Mouse (Mus musculus) midbrain, embryonic 16.5 days (tissue): ENCODE measurements around the gene Ttc7b. TPM values are rescaled to one million over a fixed set of nuclear protein-coding genes. Genes with fewer than 3 reads are reported as not detected.

Experiments used
- ATAC-seq: fragments of 200-750 bp; cut with Nextera tagmentation; 2 replicates; pipeline ENCODE4 v1.8.0; 2017; ENCODE audit warnings: moderate TSS enrichment
- H3K27ac ChIP-seq: fragments of 300-500 bp; sonication (generic); 2 replicates; pipeline ENCODE4 v1.5.1; 2014; ENCODE audit warnings: mild to moderate bottlenecking, low read length, mixed read lengths
- H3K27me3 ChIP-seq: fragments of 300-500 bp; sonication (generic); 2 replicates; pipeline ENCODE4 v1.6.1; 2014; ENCODE audit warnings: low read depth, low read length, mixed read lengths; ENCODE audit not compliant: control insufficient read depth, insufficient read depth
- H3K36me3 ChIP-seq: fragments of 300-500 bp; sonication (generic); 2 replicates; pipeline ENCODE4 v1.6.1; 2014; ENCODE audit warnings: mild to moderate bottlenecking, low read length, moderate library complexity, mixed read lengths; ENCODE audit not compliant: control insufficient read depth, insufficient read depth
- H3K4me1 ChIP-seq: fragments of 300-500 bp; sonication (generic); 2 replicates; pipeline ENCODE4 v1.6.1; 2014; ENCODE audit warnings: mild to moderate bottlenecking, low read length, mixed read lengths; ENCODE audit not compliant: control insufficient read depth, insufficient read depth
- H3K4me2 ChIP-seq: fragments of 300-500 bp; sonication (generic); 2 replicates; pipeline ENCODE4 v1.6.1; 2014; ENCODE audit warnings: mild to moderate bottlenecking, low read length, mixed read lengths
- H3K4me3 ChIP-seq: fragments of 300-500 bp; sonication (generic); 2 replicates; pipeline ENCODE4 v1.5.1; 2014; ENCODE audit warnings: low read depth, mild to moderate bottlenecking, low read length, moderate library complexity, mixed read lengths
- H3K9ac ChIP-seq: fragments of 300-500 bp; sonication (generic); 2 replicates; pipeline ENCODE4 v1.6.1; 2014; ENCODE audit warnings: low read depth, low read length, mixed read lengths
- H3K9me3 ChIP-seq: fragments of 300-500 bp; sonication (generic); replicated peaks from 2 replicates; pipeline ENCODE4 v1.6.1; 2014; ENCODE audit warnings: mild to moderate bottlenecking, low read length, mixed read lengths; ENCODE audit not compliant: control insufficient read depth, poor library complexity, severe bottlenecking
- WGBS: fragments of 180-500 bp; shearing (Covaris S2); extraction: QIAGEN DNeasy Blood & Tissue Kit; methylation state at CpG from one replicate; pipeline ENCODE4 v1.1.7; 2014; 5-methylcytosine and 5-hydroxymethylcytosine counted together
- polyA plus RNA-seq: library from polyadenylated mRNA; unstranded; fragments of >200 nt; fragmentation: Nextera tagmentation; extraction: Ambion mirVana; gene quantifications from 2 replicates; pipeline ENCODE4 v1.2.1, GENCODE M21; 2015

Gene Ttc7b
- polyA plus RNA-seq, 1 experiment from 2014 or later = 7.2 TPM

GRCm38 (mm10) chr12:100529651-100530050, 9.0 kb upstream of the Ttc7b start:
- Histone ChIP-seq H3K4me3 (no peak overlapping the region), H3K27me3 (no peaks in the 10 kb centered on the region), H3K9ac (no peak overlapping the region), H3K4me1 (peaks cover 8% of the 10 kb centered on the region; the same call in 1 of the 2 replicates), H3K9me3 (no peaks in the 10 kb centered on the region), H3K27ac (no peak overlapping the region), H3K4me2 (no peak overlapping the region), H3K36me3 (no peaks in the 10 kb centered on the region)
- ATAC-seq = no peak
- 88% methylated on average over 5 of the region's 5 CpGs for WGBS

GRCm38 (mm10) chr12:100529172-100529571, 8.5 kb upstream of the Ttc7b start:
- H3K36me3 ChIP-seq = no peaks in the 10 kb centered on the region

GRCm38 (mm10) chr12:100528246-100528645, 7.6 kb upstream of the Ttc7b start:
- Histone ChIP-seq H3K9ac (no peak overlapping the region), H3K9me3 (no peaks in the 10 kb centered on the region), H3K4me3 (no peak overlapping the region), H3K27me3 (no peaks in the 10 kb centered on the region), H3K4me2 (peak overlapping the region; percentile 65), H3K36me3 (no peaks in the 10 kb centered on the region), H3K27ac (no peak overlapping the region), H3K4me1 (peaks cover 8% of the 10 kb centered on the region; the same call in 1 of the 2 replicates)
- peak; percentile 30; the same call in 1 of the 2 replicates for ATAC-seq
- 73% methylated on average over 3 of the region's 3 CpGs for WGBS

More at GRCm38 (mm10) chr12:100529172-100529571, 8.5 kb upstream of the Ttc7b start:
- H3K4me1 ChIP-seq = peaks cover 8% of the 10 kb centered on the region; the same call in 1 of the 2 replicates
- no peak overlapping the region for H3K4me2 ChIP-seq
- H3K27ac ChIP-seq = no peak overlapping the region
- 29% methylated on average over 8 of the region's 8 CpGs for WGBS
- no peak overlapping the region for H3K4me3 ChIP-seq
- no peaks in the 10 kb centered on the region for H3K27me3 ChIP-seq
- no peaks in the 10 kb centered on the region for H3K9me3 ChIP-seq
- no peak overlapping the region for H3K9ac ChIP-seq
- ATAC-seq = no peak

GRCm38 (mm10) chr12:100527753-100528152, 7.1 kb upstream of the Ttc7b start:
- Histone ChIP-seq H3K27ac (0 out of 2 replicates have a peak overlapping the region, but pooled peaks have one; percentile 43), H3K27me3 (no peaks in the 10 kb centered on the region), H3K4me2 (peak overlapping the region; percentile 65), H3K9me3 (no peaks in the 10 kb centered on the region), H3K36me3 (no peaks in the 10 kb centered on the region), H3K4me3 (peak overlapping the region; percentile 29), H3K4me1 (peaks cover 8% of the 10 kb centered on the region; the same call in 1 of the 2 replicates), H3K9ac (no peak overlapping the region)
- 10% methylated on average over 9 of the region's 9 CpGs for WGBS
- peak; percentile 99 for ATAC-seq

GRCm38 (mm10) chr12:100527241-100527640, 6.6 kb upstream of the Ttc7b start:
- Histone ChIP-seq H3K4me1 (peaks cover 8% of the 10 kb centered on the region; the same call in 1 of the 2 replicates), H3K4me2 (peak overlapping the region; percentile 65), H3K9ac (0 out of 2 replicates have a peak overlapping the region, but pooled peaks have one; percentile 15), H3K27ac (0 out of 2 replicates have a peak overlapping the region, but pooled peaks have one; percentile 43), H3K36me3 (no peaks in the 10 kb centered on the region), H3K9me3 (no peaks in the 10 kb centered on the region), H3K4me3 (peak overlapping the region; percentile 29), H3K27me3 (no peaks in the 10 kb centered on the region)
- peak; percentile 22; the same call in 1 of the 2 replicates for ATAC-seq
- 50% methylated on average over 9 of the region's 9 CpGs for WGBS

GRCm38 (mm10) chr12:100525939-100526338, 5.3 kb upstream of the Ttc7b start:
- no peak overlapping the region for H3K4me2 ChIP-seq
- H3K9ac ChIP-seq = no peak overlapping the region
- no peak overlapping the region for H3K4me3 ChIP-seq
- H3K9me3 ChIP-seq = no peaks in the 10 kb centered on the region
- WGBS = 85% methylated on average over 1 of the region's 1 CpGs
- peaks cover 12% of the 10 kb centered on the region for H3K4me1 ChIP-seq
- no peak for ATAC-seq
- H3K27ac ChIP-seq = no peak overlapping the region
- no peaks in the 10 kb centered on the region for H3K27me3 ChIP-seq
- H3K36me3 ChIP-seq = no peaks in the 10 kb centered on the region

- H3K4me2 ChIP-seq = peak overlapping the region; percentile 81
- H3K4me1 ChIP-seq = peaks cover 27% of the 10 kb centered on the region
- peak overlapping the region; percentile 99 for H3K9ac ChIP-seq
- peak overlapping the region; percentile 65 for H3K4me3 ChIP-seq
- no peaks in the 10 kb centered on the region for H3K27me3 ChIP-seq
- H3K9me3 ChIP-seq = no peaks in the 10 kb centered on the region
- peak; percentile 67 for ATAC-seq
- under 1% methylated on average over 56 of the region's 76 CpGs for WGBS
- peak overlapping the region; percentile 87 for H3K27ac ChIP-seq
- H3K36me3 ChIP-seq = no peaks in the 10 kb centered on the region
These were observed 391 bp downstream of the Ttc7b start for GRCm38 (mm10) chr12:100520077-100520793.

GRCm38 (mm10) chr12:100519684-100520076, 946 bp downstream of the Ttc7b start:
- Histone ChIP-seq H3K27ac (peak overlapping the region; percentile 87), H3K9ac (peak overlapping the region; percentile 99)
- 42% methylated on average over 7 of the region's 7 CpGs for WGBS

GRCm38 (mm10) chr12:100517371-100517770, 3.3 kb downstream of the Ttc7b start:
- no peak for ATAC-seq
- Histone ChIP-seq H3K4me3 (no peak overlapping the region), H3K9ac (no peak overlapping the region), H3K4me2 (no peak overlapping the region), H3K36me3 (no peaks in the 10 kb centered on the region), H3K9me3 (no peaks in the 10 kb centered on the region), H3K27me3 (no peaks in the 10 kb centered on the region), H3K4me1 (peaks cover 27% of the 10 kb centered on the region), H3K27ac (no peak overlapping the region)
- WGBS = 91% methylated on average over 9 of the region's 9 CpGs

More at GRCm38 (mm10) chr12:100519684-100520076, 946 bp downstream of the Ttc7b start:
- H3K36me3 ChIP-seq = no peaks in the 10 kb centered on the region
- H3K4me1 ChIP-seq = peaks cover 27% of the 10 kb centered on the region
- H3K9me3 ChIP-seq = no peaks in the 10 kb centered on the region
- H3K4me3 ChIP-seq = peak overlapping the region; percentile 65
- peak; percentile 25 for ATAC-seq
- H3K27me3 ChIP-seq = no peaks in the 10 kb centered on the region
- peak overlapping the region; percentile 81 for H3K4me2 ChIP-seq
